Mouse (Mus musculus): ENCODE results near the gene Hoxa11.
A peak's percentile ranks its signal among the peaks of the same experiment; 100 is the strongest.

The Hoxa11 gene

DNA sequence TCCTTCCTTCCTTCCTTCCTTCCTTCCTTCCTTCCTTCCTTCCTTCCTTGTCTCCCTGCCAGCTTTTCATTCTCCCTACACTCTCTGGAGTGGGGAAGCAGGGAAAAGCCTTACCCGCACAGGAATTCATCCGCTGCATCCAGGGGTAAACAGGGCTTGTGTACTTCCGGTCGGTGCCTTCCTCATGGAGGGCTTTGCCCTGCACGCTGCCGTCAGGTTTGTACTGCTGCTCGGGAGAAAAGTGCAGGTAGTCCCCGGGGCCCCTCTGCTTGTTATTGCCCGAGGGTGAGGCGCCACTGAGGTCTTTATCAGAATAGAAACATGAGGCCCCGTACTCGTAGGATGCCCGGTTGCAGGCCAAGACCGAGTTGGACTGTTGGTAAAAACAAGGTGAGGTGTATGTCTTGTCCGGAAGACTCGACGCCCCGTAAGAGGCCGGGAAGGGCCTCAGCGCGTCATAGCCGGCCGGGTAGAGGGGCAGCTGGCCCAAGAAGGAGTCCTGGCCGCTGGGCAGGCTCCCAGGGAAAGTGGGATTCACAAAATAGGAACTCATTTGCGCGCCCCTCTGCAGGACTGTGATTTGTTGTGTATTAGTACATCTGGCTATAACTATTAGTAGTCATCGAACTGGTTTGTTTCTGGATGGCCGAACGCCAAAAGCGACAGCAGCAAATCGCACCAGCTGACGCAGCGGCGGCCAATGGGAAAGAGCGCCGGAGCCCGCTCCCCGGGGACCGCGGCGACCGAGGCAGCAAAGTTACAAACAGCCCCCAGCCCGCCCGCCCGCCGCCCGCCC lies 37.3 kb downstream of the Hoxa11 start, which contains the start of gene Hoxa6:
Gene Hoxa6 (minus strand): TSS at position 651 of the 796 bp plus-strand sequence.
- TF ChIP-seq POU5F1 (IDR thresholded peaks at IDR 0.05; ENCODE audit: borderline replicate concordance, low read length): no peak
- Histone ChIP-seq H3K9me3 (ENCODE audit: low read length) (no peaks in the 10 kb centered on the region), H3K4me3 (replicated peaks; ENCODE audit: low read length) (peak within 1 kb of the TSS; percentile 52; the same call in 1 of the 2 replicates), H3K27me3 (ENCODE audit: insufficient read depth, low read length) (peaks cover 98% of the 10 kb centered on the region), H3K4me1 (replicated peaks; ENCODE audit: low read depth, low read length) (peaks cover 61% of the 10 kb centered on the region), H3K36me3 (ENCODE audit: insufficient read depth, low read length) (no peaks in the 10 kb centered on the region)

GRCm38 (mm10) chr6:52207684-52207976 lies 38.0 kb downstream of the Hoxa11 start:
- Histone ChIP-seq H3K4me3 (replicated peaks; ENCODE audit: low read length) (no peak overlapping the region), H3K36me3 (ENCODE audit: insufficient read depth, low read length) (no peaks in the 10 kb centered on the region), H3K4me1 (replicated peaks; ENCODE audit: low read depth, low read length) (peaks cover 61% of the 10 kb centered on the region), H3K27me3 (ENCODE audit: insufficient read depth, low read length) (peaks cover 98% of the 10 kb centered on the region), H3K9me3 (ENCODE audit: low read length) (no peaks in the 10 kb centered on the region)
- no peak for TF ChIP-seq CTCF (conservative IDR thresholded peaks at IDR 0.05; ENCODE audit: low read length)
- TF ChIP-seq POU5F1 (IDR thresholded peaks at IDR 0.05; ENCODE audit: borderline replicate concordance, low read length): no peak
- no peak for TF ChIP-seq NANOG (IDR thresholded peaks at IDR 0.05; ENCODE audit: borderline replicate concordance, low read length)

- Histone ChIP-seq H3K9me3 (ENCODE audit: low read length) (no peaks in the 10 kb centered on the region), H3K4me1 (replicated peaks; ENCODE audit: low read depth, low read length) (peaks cover 59% of the 10 kb centered on the region), H3K36me3 (ENCODE audit: insufficient read depth, low read length) (no peaks in the 10 kb centered on the region), H3K4me3 (replicated peaks; ENCODE audit: low read length) (no peak overlapping the region), H3K27me3 (ENCODE audit: insufficient read depth, low read length) (peaks cover 98% of the 10 kb centered on the region)
- TF ChIP-seq NANOG (IDR thresholded peaks at IDR 0.05; ENCODE audit: borderline replicate concordance, low read length) (no peak), POU5F1 (IDR thresholded peaks at IDR 0.05; ENCODE audit: borderline replicate concordance, low read length) (no peak), CTCF (conservative IDR thresholded peaks at IDR 0.05; ENCODE audit: low read length) (no peak)
Observed at GRCm38 (mm10) chr6:52206882-52207683, 38.5 kb downstream of the Hoxa11 start.

DNA sequence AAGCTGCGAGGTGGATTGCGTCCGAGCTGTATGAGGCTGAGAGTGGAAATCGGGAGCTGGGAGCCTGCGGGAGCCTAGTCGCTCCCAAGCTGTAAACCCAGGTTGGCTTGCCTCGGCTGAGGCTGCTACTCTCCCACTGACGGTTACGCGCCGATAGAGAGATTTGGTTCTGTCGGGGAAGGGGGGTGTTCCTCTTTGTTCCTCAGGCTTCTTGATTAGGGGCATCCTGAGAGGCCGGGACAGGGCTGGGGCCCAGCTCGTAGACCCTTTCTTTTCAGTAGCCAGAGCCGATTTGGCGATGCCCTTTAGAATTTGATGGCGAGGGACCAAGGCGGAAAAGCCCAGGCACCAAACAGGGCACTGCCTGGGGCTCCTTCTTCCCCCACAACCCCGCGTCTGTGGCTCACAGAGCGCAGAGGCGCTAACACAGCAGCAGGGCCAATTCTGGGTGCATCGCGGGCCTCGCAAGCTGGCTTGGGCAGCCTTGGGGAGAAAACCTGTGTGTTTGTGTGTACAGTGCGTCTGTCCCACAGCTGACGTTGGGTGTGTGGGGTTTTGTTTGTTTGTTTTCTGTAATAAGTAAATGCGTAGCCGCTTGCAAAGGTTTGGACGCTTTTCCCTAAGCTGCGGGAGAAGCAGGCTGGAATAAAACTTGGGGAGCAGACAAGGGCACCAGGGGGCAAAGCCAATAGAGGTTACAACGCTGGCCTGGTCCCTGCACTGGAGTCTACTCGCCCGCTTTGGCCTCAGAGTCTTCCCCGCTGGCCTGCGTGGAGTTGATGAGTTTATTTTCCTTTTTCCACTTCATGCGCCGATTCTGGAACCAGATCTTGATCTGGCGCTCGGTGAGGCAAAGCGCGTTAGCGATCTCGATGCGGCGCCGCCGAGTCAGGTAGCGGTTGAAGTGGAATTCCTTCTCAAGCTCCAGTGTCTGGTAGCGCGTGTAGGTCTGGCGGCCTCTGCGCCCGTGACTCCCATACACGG lies 39.7 kb downstream of the Hoxa11 start:
- peaks cover 48% of the 10 kb centered on the region for H3K4me1 ChIP-seq (replicated peaks; ENCODE audit: low read depth, low read length)
- H3K27me3 ChIP-seq (ENCODE audit: insufficient read depth, low read length): peaks cover 98% of the 10 kb centered on the region
- no peaks in the 10 kb centered on the region for H3K9me3 ChIP-seq (ENCODE audit: low read length)
- no peaks in the 10 kb centered on the region for H3K36me3 ChIP-seq (ENCODE audit: insufficient read depth, low read length)
- H3K4me3 ChIP-seq (replicated peaks; ENCODE audit: low read length): 0 out of 2 replicates have a peak overlapping the region, but pooled peaks have one; percentile 32
- no peak for TF ChIP-seq POU5F1 (IDR thresholded peaks at IDR 0.05; ENCODE audit: borderline replicate concordance, low read length)
- TF ChIP-seq NANOG (IDR thresholded peaks at IDR 0.05; ENCODE audit: borderline replicate concordance, low read length): no peak
- no peak for TF ChIP-seq CTCF (conservative IDR thresholded peaks at IDR 0.05; ENCODE audit: low read length)

DNA sequence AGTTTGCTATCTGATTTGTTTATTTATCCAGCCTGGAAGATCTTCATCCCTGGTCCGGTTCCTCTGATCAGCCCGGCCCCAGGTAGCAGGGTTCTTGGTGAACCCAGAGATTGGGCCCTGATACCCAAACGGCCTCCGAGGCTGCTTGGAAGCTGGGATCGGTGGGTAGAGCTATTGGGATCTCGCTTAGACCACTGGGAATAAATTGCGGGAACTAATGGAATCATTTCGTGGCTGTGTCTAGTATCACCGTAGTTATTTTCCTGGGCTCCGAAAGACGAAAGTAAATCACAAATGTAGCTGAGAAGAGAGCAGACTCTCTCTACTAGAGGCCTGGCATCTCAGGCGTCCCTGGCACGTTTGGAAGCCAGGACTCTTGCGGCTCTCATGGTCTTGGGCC lies 40.4 kb downstream of the Hoxa11 start:
- H3K9me3 ChIP-seq (ENCODE audit: low read length): no peaks in the 10 kb centered on the region
- H3K4me1 ChIP-seq (replicated peaks; ENCODE audit: low read depth, low read length): peaks cover 53% of the 10 kb centered on the region
- no peak overlapping the region for H3K4me3 ChIP-seq (replicated peaks; ENCODE audit: low read length)
- peaks cover 99% of the 10 kb centered on the region for H3K27me3 ChIP-seq (ENCODE audit: insufficient read depth, low read length)
- no peaks in the 10 kb centered on the region for H3K36me3 ChIP-seq (ENCODE audit: insufficient read depth, low read length)
- TF ChIP-seq NANOG (IDR thresholded peaks at IDR 0.05; ENCODE audit: borderline replicate concordance, low read length) (no peak), POU5F1 (IDR thresholded peaks at IDR 0.05; ENCODE audit: borderline replicate concordance, low read length) (no peak), CTCF (conservative IDR thresholded peaks at IDR 0.05; ENCODE audit: low read length) (no peak)

DNA sequence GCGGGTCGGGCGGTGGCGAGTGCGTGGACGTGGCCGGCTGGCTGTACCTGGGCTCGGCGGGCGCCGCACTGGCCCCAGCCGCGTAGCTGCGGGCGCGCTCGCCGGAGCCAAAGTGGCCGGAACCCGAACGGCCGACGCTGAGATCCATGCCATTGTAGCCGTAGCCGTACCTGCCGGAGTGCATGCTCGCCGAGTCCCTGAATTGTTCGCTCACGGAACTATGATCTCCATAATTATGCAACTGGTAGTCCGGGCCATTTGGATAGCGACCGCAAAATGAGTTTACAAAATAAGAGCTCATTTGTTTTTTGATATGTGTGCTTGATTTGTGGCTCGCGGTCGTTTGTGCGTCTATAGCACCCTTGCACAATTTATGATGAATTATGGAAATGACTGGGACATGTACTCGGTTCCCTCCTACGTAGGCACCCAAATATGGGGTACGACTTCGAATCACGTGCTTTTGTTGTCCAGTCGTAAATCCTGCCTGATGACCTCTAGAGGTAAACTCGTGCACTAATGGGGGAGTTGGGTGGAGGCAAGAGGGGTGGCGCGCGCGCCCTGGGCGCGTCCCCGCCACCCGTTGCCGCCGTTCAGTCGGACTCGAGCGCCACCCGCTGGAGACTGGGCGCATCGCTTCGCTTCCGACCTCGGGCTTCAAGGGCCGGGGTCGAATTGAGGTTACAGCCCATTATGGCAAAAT lies 41.4 kb downstream of the Hoxa11 start, which contains the start of gene Hoxa5:
Gene Hoxa5 (minus strand): TSS at position 538 of the 703 bp plus-strand sequence.
- H3K36me3 ChIP-seq (ENCODE audit: insufficient read depth, low read length): no peaks in the 10 kb centered on the region
- peak within 1 kb of the TSS; percentile 78 for H3K4me3 ChIP-seq (replicated peaks; ENCODE audit: low read length)
- TF ChIP-seq CTCF (conservative IDR thresholded peaks at IDR 0.05; ENCODE audit: low read length): peak; percentile 38
- TF ChIP-seq NANOG (IDR thresholded peaks at IDR 0.05; ENCODE audit: borderline replicate concordance, low read length): no peak
- H3K4me1 ChIP-seq (replicated peaks; ENCODE audit: low read depth, low read length): peaks cover 55% of the 10 kb centered on the region
- peaks cover 99% of the 10 kb centered on the region for H3K27me3 ChIP-seq (ENCODE audit: insufficient read depth, low read length)
- H3K9me3 ChIP-seq (ENCODE audit: low read length): no peaks in the 10 kb centered on the region

GRCm38 (mm10) chr6:52203371-52204049 lies 42.1 kb downstream of the Hoxa11 start:
- Histone ChIP-seq H3K36me3 (ENCODE audit: insufficient read depth, low read length) (no peaks in the 10 kb centered on the region), H3K4me3 (replicated peaks; ENCODE audit: low read length) (peak overlapping the region; percentile 78), H3K9me3 (ENCODE audit: low read length) (no peaks in the 10 kb centered on the region), H3K4me1 (replicated peaks; ENCODE audit: low read depth, low read length) (peaks cover 49% of the 10 kb centered on the region), H3K27me3 (ENCODE audit: insufficient read depth, low read length) (peaks cover 100% of the 10 kb centered on the region)
- TF ChIP-seq CTCF (conservative IDR thresholded peaks at IDR 0.05; ENCODE audit: low read length) (no peak), NANOG (IDR thresholded peaks at IDR 0.05; ENCODE audit: borderline replicate concordance, low read length) (no peak), POU5F1 (IDR thresholded peaks at IDR 0.05; ENCODE audit: borderline replicate concordance, low read length) (no peak)

Data from E14TG2a.4 (cell line).